In genomic region chr2:57616525-57617225, GRCm38 (mm10) we compare ENCODE assay signal across 8 mouse cellular contexts.
A peak's percentile ranks its signal among the peaks of the same experiment; 100 is the strongest.
DNase-seq lines count a peak whose midpoint lies in the region; ATAC-seq and TF ChIP-seq lines count a peak whose summit lies in the region.

No protein-coding gene starts in this region.

- TF ChIP-seq CTCF in left cerebral cortex, adult 2 months (IDR thresholded peaks at IDR 0.05): no peak

- no peak for ATAC-seq in liver, embryonic 11.5 days (replicated peaks; ENCODE audit: low FRiP score)
- no peak for ATAC-seq in embryonic facial prominence, embryonic 13.5 days (ENCODE audit: insufficient number of reproducible peaks, insufficient read depth, low FRiP score, low TSS enrichment, low read depth)
- peak; percentile 6; the same call in 1 of the 2 replicates for ATAC-seq in kidney, embryonic 14.5 days (ENCODE audit: low FRiP score, low TSS enrichment)
- peak; percentile 41 for ATAC-seq in midbrain, embryonic 13.5 days

- H3K27ac ChIP-seq in liver, embryonic 11.5 days (ENCODE audit: low read depth, low read length): no peak overlapping the region
- no peak overlapping the region for H3K27ac ChIP-seq in embryonic facial prominence, embryonic 13.5 days
- H3K27ac ChIP-seq in kidney, embryonic 14.5 days (ENCODE audit: low read depth, low read length): no peak overlapping the region
- H3K27ac ChIP-seq in midbrain, embryonic 13.5 days: peak overlapping the region; percentile 51; the same call in 1 of the 2 replicates
- no peak overlapping the region for H3K27ac ChIP-seq in left cerebral cortex, adult 2 months

- intact Hi-C loops in left cerebral cortex, adult 2 months (cut with DNase I): loop anchor here (5.0 kb wide), 2 partner anchors 81 to 504 kb away; no protein-coding TSS in a partner anchor

- H3K36me3 ChIP-seq in liver, embryonic 11.5 days (ENCODE audit: control insufficient read depth, insufficient read depth, low read length): no peaks in the 10 kb centered on the region
- no peaks in the 10 kb centered on the region for H3K36me3 ChIP-seq in embryonic facial prominence, embryonic 13.5 days
- H3K36me3 ChIP-seq in kidney, embryonic 14.5 days (ENCODE audit: control insufficient read depth, insufficient read depth, low read length): no peaks in the 10 kb centered on the region
- H3K36me3 ChIP-seq in midbrain, embryonic 13.5 days: no peaks in the 10 kb centered on the region

- H3K27me3 ChIP-seq in liver, embryonic 11.5 days (replicated peaks; ENCODE audit: control insufficient read depth, insufficient read depth, low read length): no peaks in the 10 kb centered on the region
- no peaks in the 10 kb centered on the region; the same call in 1 of the 2 replicates for H3K27me3 ChIP-seq in embryonic facial prominence, embryonic 13.5 days
- 0 out of 2 replicates have a peak, but pooled peaks cover 2% of the 10 kb centered on the region for H3K27me3 ChIP-seq in kidney, embryonic 14.5 days (ENCODE audit: control insufficient read depth, insufficient read depth, low read length)
- peaks cover 4% of the 10 kb centered on the region; the same call in 1 of the 2 replicates for H3K27me3 ChIP-seq in midbrain, embryonic 13.5 days

- H3K9me3 ChIP-seq in liver, embryonic 11.5 days (ENCODE audit: control insufficient read depth, low read length): no peaks in the 10 kb centered on the region
- H3K9me3 ChIP-seq in embryonic facial prominence, embryonic 13.5 days: no peaks in the 10 kb centered on the region
- no peaks in the 10 kb centered on the region for H3K9me3 ChIP-seq in kidney, embryonic 14.5 days (ENCODE audit: control insufficient read depth, low read length)
- H3K9me3 ChIP-seq in midbrain, embryonic 13.5 days: no peaks in the 10 kb centered on the region

- 5% methylated on average over 19 of the region's 19 CpGs for WGBS in liver, embryonic 11.5 days
- WGBS in embryonic facial prominence, embryonic 13.5 days: 3% methylated on average over 19 of the region's 19 CpGs
- WGBS in kidney, embryonic 14.5 days: 3% methylated on average over 19 of the region's 19 CpGs
- WGBS in midbrain, embryonic 13.5 days: 2% methylated on average over 19 of the region's 19 CpGs

- H3K4me1 ChIP-seq in liver, embryonic 11.5 days (replicated peaks; ENCODE audit: control insufficient read depth, insufficient read depth, low read length): no peaks in the 10 kb centered on the region
- peaks cover 5% of the 10 kb centered on the region; the same call in 1 of the 2 replicates for H3K4me1 ChIP-seq in embryonic facial prominence, embryonic 13.5 days
- no peaks in the 10 kb centered on the region for H3K4me1 ChIP-seq in kidney, embryonic 14.5 days (ENCODE audit: control insufficient read depth, insufficient read depth, low read length)
- H3K4me1 ChIP-seq in midbrain, embryonic 13.5 days (replicated peaks): peaks cover 28% of the 10 kb centered on the region

- H3K4me3 ChIP-seq in liver, embryonic 11.5 days (ENCODE audit: low read depth, low read length): peak overlapping the region; percentile 13; the same call in 1 of the 2 replicates
- H3K4me3 ChIP-seq in embryonic facial prominence, embryonic 13.5 days: peak overlapping the region; percentile 40
- peak overlapping the region; percentile 23 for H3K4me3 ChIP-seq in kidney, embryonic 14.5 days (ENCODE audit: low read length)
- peak overlapping the region; percentile 36 for H3K4me3 ChIP-seq in midbrain, embryonic 13.5 days (replicated peaks)
- H3K4me3 ChIP-seq in left cerebral cortex, adult 2 months: no peak overlapping the region

- DNase-seq in liver, embryonic 11.5 days (ENCODE audit: low spot score): no peak
- no peak for DNase-seq in liver
- no peak for DNase-seq in right cerebral cortex, adult 2 months (ENCODE audit: low spot score in 2 of 2)
- no peak for DNase-seq in left cerebral cortex, adult 2 months (ENCODE audit: extremely low spot score in 1 of 2, low spot score in 2 of 2)
- no peak for DNase-seq in lung, postnatal 4 days

- H3K9ac ChIP-seq in liver, embryonic 11.5 days (ENCODE audit: low read depth, low read length): no peak overlapping the region
- peak overlapping the region; percentile 58 for H3K9ac ChIP-seq in embryonic facial prominence, embryonic 13.5 days
- 0 out of 2 replicates have a peak overlapping the region, but pooled peaks have one; percentile 8 for H3K9ac ChIP-seq in kidney, embryonic 14.5 days (ENCODE audit: low read depth, low read length)
- peak overlapping the region; percentile 36 for H3K9ac ChIP-seq in midbrain, embryonic 13.5 days (replicated peaks)

- peak overlapping the region; percentile 63 for H3K4me2 ChIP-seq in liver, embryonic 11.5 days
- peak overlapping the region; percentile 62 for H3K4me2 ChIP-seq in embryonic facial prominence, embryonic 13.5 days
- H3K4me2 ChIP-seq in kidney, embryonic 14.5 days (replicated peaks; ENCODE audit: low read depth, low read length): peak overlapping the region; percentile 45
- peak overlapping the region; percentile 62 for H3K4me2 ChIP-seq in midbrain, embryonic 13.5 days (replicated peaks)

Comparison
In these comparisons a context has a peak if more than half of its experiments do, and no peak if none do; other contexts are left out.
1. ATAC-seq: peak in kidney, embryonic 14.5 days (single experiment) and midbrain, embryonic 13.5 days (single experiment); none in liver, embryonic 11.5 days (single experiment) and embryonic facial prominence, embryonic 13.5 days (single experiment).
2. Peak in every context shown above with its lines, with median percentiles within 50 percentile points of each other: H3K4me2 ChIP-seq.